Mouse (Mus musculus) neural tube, embryonic 11.5 days (tissue): ENCODE measurements at regions not wholly inside any gene's neighbourhood (a gene's known extent, or its start where the extent isn't known, plus 50 kb on each side); places are given as distances from the start of the nearest gene placed in this dataset.

Source experiments
- ATAC-seq: fragments of 200-750 bp; cut with Nextera tagmentation; 2 replicates; pipeline ENCODE4 v1.8.0; 2017; ENCODE audit warnings: moderate number of reproducible peaks, mild to moderate bottlenecking, moderate TSS enrichment, moderate library complexity; ENCODE audit not compliant: insufficient read depth, low FRiP score, low TSS enrichment
- DNase-seq: peaks from one replicate; pipeline ENCODE4 v3.0.0-alpha.2; 2015; ENCODE audit warnings: low spot score
- H3K27ac ChIP-seq: fragments of 300-500 bp; sonication (generic); 2 replicates; pipeline ENCODE4 v1.5.1; 2014; ENCODE audit warnings: low read depth, mild to moderate bottlenecking, low read length
- H3K27me3 ChIP-seq: fragments of 300-500 bp; sonication (generic); 2 replicates; pipeline ENCODE4 v1.6.1; 2014; ENCODE audit warnings: mild to moderate bottlenecking, low read length, mixed read lengths; ENCODE audit not compliant: control insufficient read depth, insufficient read depth
- H3K36me3 ChIP-seq: fragments of 300-500 bp; sonication (generic); 2 replicates; pipeline ENCODE4 v1.6.1; 2014; ENCODE audit warnings: mild to moderate bottlenecking, low read length, moderate library complexity, mixed read lengths; ENCODE audit not compliant: control insufficient read depth, insufficient read depth
- H3K4me1 ChIP-seq: fragments of 300-500 bp; sonication (generic); 2 replicates; pipeline ENCODE4 v1.6.1; 2014; ENCODE audit warnings: low read length, mixed read lengths; ENCODE audit not compliant: control insufficient read depth, insufficient read depth
- H3K4me2 ChIP-seq: fragments of 300-500 bp; sonication (generic); 2 replicates; pipeline ENCODE4 v1.6.1; 2014; ENCODE audit warnings: low read depth, mild to moderate bottlenecking, moderate library complexity
- H3K4me3 ChIP-seq: fragments of 300-500 bp; sonication (generic); 2 replicates; pipeline ENCODE4 v1.5.1; 2014; ENCODE audit warnings: low read depth, low read length
- H3K9ac ChIP-seq: fragments of 300-500 bp; sonication (generic); 2 replicates; pipeline ENCODE4 v1.6.1; 2014; ENCODE audit warnings: mild to moderate bottlenecking, low read length
- H3K9me3 ChIP-seq: fragments of 300-500 bp; sonication (generic); 2 replicates; pipeline ENCODE4 v1.6.1; 2016; ENCODE audit warnings: low read length; ENCODE audit not compliant: control insufficient read depth
- WGBS: fragments of 180-500 bp; shearing (Covaris S2); extraction: QIAGEN DNeasy Blood & Tissue Kit; methylation state at CpG from one replicate; pipeline ENCODE4 v1.1.7; 2014; 5-methylcytosine and 5-hydroxymethylcytosine counted together

GRCm38 (mm10) chr5:78621987-78622854 is 1214.4 kb upstream of the Igfbp7 start:
- no peak overlapping the region for H3K4me2 ChIP-seq
- no peak overlapping the region for H3K9ac ChIP-seq
- no peaks in the 10 kb centered on the region for H3K9me3 ChIP-seq
- H3K4me1 ChIP-seq: no peaks in the 10 kb centered on the region
- peak; percentile 60 for ATAC-seq
- DNase-seq: peak; percentile 12
- no peaks in the 10 kb centered on the region for H3K27me3 ChIP-seq
- H3K4me3 ChIP-seq: no peak overlapping the region
- H3K36me3 ChIP-seq: no peaks in the 10 kb centered on the region
- WGBS: 69% methylated on average over 5 of the region's 5 CpGs
- H3K27ac ChIP-seq: no peak overlapping the region

DNA sequence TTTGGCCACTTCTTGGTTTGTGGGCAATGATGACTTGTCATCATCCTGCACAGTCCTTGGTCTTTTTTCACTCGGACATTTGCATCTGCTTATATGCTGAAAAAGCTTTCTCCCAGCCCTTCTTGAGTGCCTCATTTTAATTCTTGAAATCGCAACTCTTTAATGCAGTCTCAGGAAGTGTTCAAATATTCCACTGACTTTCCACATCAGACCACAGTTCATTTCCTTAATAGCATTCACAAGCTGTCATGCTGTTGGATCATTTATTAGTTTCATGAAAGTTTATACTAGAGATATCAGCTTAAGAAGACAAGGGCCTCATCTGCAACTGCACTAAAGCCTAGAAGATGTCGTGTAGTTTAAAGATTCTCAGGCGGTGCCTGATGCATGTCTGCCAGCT is 1200.5 kb upstream of the Igfbp7 start:
- Histone ChIP-seq H3K4me2 (no peak overlapping the region), H3K9me3 (no peaks in the 10 kb centered on the region), H3K27ac (no peak overlapping the region), H3K36me3 (no peaks in the 10 kb centered on the region), H3K9ac (no peak overlapping the region), H3K27me3 (no peaks in the 10 kb centered on the region), H3K4me3 (no peak overlapping the region), H3K4me1 (no peaks in the 10 kb centered on the region)
- no peak for ATAC-seq
- no peak for DNase-seq
- 82% methylated on average over 4 of the region's 4 CpGs for WGBS

DNA sequence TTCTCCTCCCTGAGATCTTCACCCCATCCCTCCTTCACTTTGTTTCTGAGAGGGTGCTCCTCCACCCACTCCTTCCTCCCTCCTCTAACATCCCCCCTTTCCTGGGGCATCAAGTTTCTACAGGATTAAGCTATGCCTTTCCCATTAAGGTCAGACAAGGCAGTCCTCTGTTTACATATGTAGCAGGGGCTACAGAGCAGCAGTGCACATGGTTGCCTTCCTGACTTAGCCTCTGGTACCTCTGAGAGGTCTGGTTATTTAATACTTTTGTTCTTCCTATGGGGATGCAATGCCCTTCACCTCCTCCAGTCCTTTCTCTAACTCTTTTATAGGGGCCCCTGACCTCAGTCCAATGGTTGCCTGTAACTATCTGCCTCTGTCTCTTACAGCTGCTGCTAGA is 1194.8 kb upstream of the Igfbp7 start:
- ATAC-seq (no peak), DNase-seq (no peak)
- H3K27ac ChIP-seq: no peak overlapping the region
- H3K27me3 ChIP-seq: no peaks in the 10 kb centered on the region
- no peaks in the 10 kb centered on the region for H3K36me3 ChIP-seq
- H3K4me3 ChIP-seq: no peak overlapping the region
- no peaks in the 10 kb centered on the region for H3K4me1 ChIP-seq
- no peaks in the 10 kb centered on the region for H3K9me3 ChIP-seq
- H3K9ac ChIP-seq: no peak overlapping the region
- no peak overlapping the region for H3K4me2 ChIP-seq

DNA sequence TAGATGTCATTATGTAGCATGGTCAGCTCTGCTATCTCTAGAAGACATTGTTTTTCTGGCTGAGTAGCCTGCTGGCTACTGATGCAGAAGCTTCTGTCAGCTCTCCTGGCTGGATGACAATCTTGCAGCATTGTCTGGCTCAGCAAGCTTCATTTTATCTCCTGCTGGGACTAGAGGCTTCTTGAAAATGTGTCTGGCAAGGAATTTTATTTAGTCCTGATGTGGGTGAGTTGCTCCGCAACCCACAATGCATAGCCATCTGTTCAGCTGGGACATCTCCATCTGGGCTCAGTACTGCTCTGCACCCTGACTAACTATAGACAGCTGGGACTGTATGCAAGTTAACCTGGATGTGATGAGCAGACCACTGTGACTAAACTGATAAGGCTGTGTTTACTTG is 1177.0 kb upstream of the Igfbp7 start:
- H3K9me3 ChIP-seq: no peaks in the 10 kb centered on the region
- no peaks in the 10 kb centered on the region for H3K27me3 ChIP-seq
- no peak overlapping the region for H3K9ac ChIP-seq
- no peak overlapping the region for H3K27ac ChIP-seq
- WGBS: 82% methylated on average over 1 of the region's 1 CpGs
- no peak overlapping the region for H3K4me3 ChIP-seq
- no peaks in the 10 kb centered on the region for H3K36me3 ChIP-seq
- no peak for ATAC-seq
- H3K4me1 ChIP-seq: no peaks in the 10 kb centered on the region
- no peak overlapping the region for H3K4me2 ChIP-seq
- no peak for DNase-seq

GRCm38 (mm10) chr5:78556946-78557345 is 1149.1 kb upstream of the Igfbp7 start:
- Histone ChIP-seq H3K36me3 (no peaks in the 10 kb centered on the region), H3K9ac (no peak overlapping the region), H3K4me1 (no peaks in the 10 kb centered on the region), H3K4me3 (no peak overlapping the region), H3K9me3 (no peaks in the 10 kb centered on the region), H3K27me3 (no peaks in the 10 kb centered on the region), H3K27ac (no peak overlapping the region), H3K4me2 (no peak overlapping the region)
- no peak for DNase-seq
- WGBS: 53% methylated on average over 1 of the region's 1 CpGs
- ATAC-seq: no peak

GRCm38 (mm10) chr5:78535308-78535707 is 1127.5 kb upstream of the Igfbp7 start:
- Histone ChIP-seq H3K27ac (no peak overlapping the region), H3K9me3 (no peaks in the 10 kb centered on the region), H3K36me3 (no peaks in the 10 kb centered on the region), H3K9ac (no peak overlapping the region), H3K27me3 (no peaks in the 10 kb centered on the region), H3K4me3 (no peak overlapping the region), H3K4me1 (no peaks in the 10 kb centered on the region), H3K4me2 (no peak overlapping the region)
- ATAC-seq (no peak), DNase-seq (no peak)
